Mouse (Mus musculus): ENCODE results near the gene Spi1. TPM values are rescaled to one million over a fixed set of nuclear protein-coding genes. Genes with fewer than 3 reads are reported as not detected.
"Not testable (repeated sequence)": the region's sequence is repeated elsewhere in the genome, so short reads cannot be mapped to it uniquely, and the experiment has no call there.

The Spi1 gene
- total RNA-seq (2015; ENCODE audit: low replicate concordance) (60.5 and 134 TPM in 2 replicates), total RNA-seq (2017; ENCODE audit: low replicate concordance) (21.6 and 48.5 TPM in 2 replicates)

- no peak for ATAC-seq (replicated peaks; ENCODE audit: low FRiP score, poor library complexity, severe bottlenecking)
Observed at GRCm38 (mm10) chr2:91081775-91082695, at the start of gene Spi1. Gene Spi1, plus strand, starts transcription at chr2:91082390.

- no peak for ATAC-seq (replicated peaks; ENCODE audit: low FRiP score, poor library complexity, severe bottlenecking)
Observed at GRCm38 (mm10) chr2:91033000-91033399, 49.2 kb upstream of the Spi1 start.

GRCm38 (mm10) chr2:91035385-91035784 lies 46.8 kb upstream of the Spi1 start, which contains the start of gene Rapsn:
Gene Rapsn, plus strand, starts transcription at chr2:91035620.
- ATAC-seq (replicated peaks; ENCODE audit: low FRiP score, poor library complexity, severe bottlenecking), result no peak

- no peak for ATAC-seq (replicated peaks; ENCODE audit: low FRiP score, poor library complexity, severe bottlenecking)
Observed at GRCm38 (mm10) chr2:91041786-91042185, 40.4 kb upstream of the Spi1 start.

GRCm38 (mm10) chr2:91042651-91043398 lies 39.4 kb upstream of the Spi1 start:
- ATAC-seq (replicated peaks; ENCODE audit: low FRiP score, poor library complexity, severe bottlenecking), result no peak

GRCm38 (mm10) chr2:91044727-91045126 lies 37.5 kb upstream of the Spi1 start:
- ATAC-seq (replicated peaks; ENCODE audit: low FRiP score, poor library complexity, severe bottlenecking), result no peak

GRCm38 (mm10) chr2:91045805-91046204 lies 36.4 kb upstream of the Spi1 start:
- not testable (repeated sequence) for ATAC-seq (replicated peaks; ENCODE audit: low FRiP score, poor library complexity, severe bottlenecking)

GRCm38 (mm10) chr2:91047359-91047758 lies 34.8 kb upstream of the Spi1 start:
- no peak for ATAC-seq (replicated peaks; ENCODE audit: low FRiP score, poor library complexity, severe bottlenecking)

GRCm38 (mm10) chr2:91051917-91052316 lies 30.3 kb upstream of the Spi1 start:
- ATAC-seq (replicated peaks; ENCODE audit: low FRiP score, poor library complexity, severe bottlenecking), result no peak

GRCm38 (mm10) chr2:91052752-91053151 lies 29.4 kb upstream of the Spi1 start:
- no peak for ATAC-seq (replicated peaks; ENCODE audit: low FRiP score, poor library complexity, severe bottlenecking)

GRCm38 (mm10) chr2:91053181-91053933 lies 28.8 kb upstream of the Spi1 start:
- no peak for ATAC-seq (replicated peaks; ENCODE audit: low FRiP score, poor library complexity, severe bottlenecking)

GRCm38 (mm10) chr2:91053934-91054382 lies 28.2 kb upstream of the Spi1 start, which contains the start of gene Psmc3:
Gene Psmc3, plus strand, starts transcription at chr2:91054009.
- ATAC-seq (replicated peaks; ENCODE audit: low FRiP score, poor library complexity, severe bottlenecking), result peak; percentile 98

GRCm38 (mm10) chr2:91058435-91058834 lies 23.8 kb upstream of the Spi1 start:
- no peak for ATAC-seq (replicated peaks; ENCODE audit: low FRiP score, poor library complexity, severe bottlenecking)

GRCm38 (mm10) chr2:91059376-91059775 lies 22.8 kb upstream of the Spi1 start:
- no peak for ATAC-seq (replicated peaks; ENCODE audit: low FRiP score, poor library complexity, severe bottlenecking)

- peak; percentile 82 for ATAC-seq (replicated peaks; ENCODE audit: low FRiP score, poor library complexity, severe bottlenecking)
Observed at GRCm38 (mm10) chr2:91060544-91061355, 21.4 kb upstream of the Spi1 start.

GRCm38 (mm10) chr2:91061849-91062481 lies 20.2 kb upstream of the Spi1 start:
- no peak for ATAC-seq (replicated peaks; ENCODE audit: low FRiP score, poor library complexity, severe bottlenecking)

GRCm38 (mm10) chr2:91062779-91063606 lies 19.2 kb upstream of the Spi1 start:
- no peak for ATAC-seq (replicated peaks; ENCODE audit: low FRiP score, poor library complexity, severe bottlenecking)

GRCm38 (mm10) chr2:91064211-91064610 lies 18.0 kb upstream of the Spi1 start:
- no peak for ATAC-seq (replicated peaks; ENCODE audit: low FRiP score, poor library complexity, severe bottlenecking)

Measured in erythroblast, adult 5-6 weeks (primary cell).